Mouse (Mus musculus) kidney, adult 8-10 months (tissue): ENCODE results near the gene Fam89a.

Source experiments
- DNase-seq, 2 experiments: peaks; one replicate each; pipeline ENCODE4 v3.0.0; 2022

The Fam89a gene

DNA sequence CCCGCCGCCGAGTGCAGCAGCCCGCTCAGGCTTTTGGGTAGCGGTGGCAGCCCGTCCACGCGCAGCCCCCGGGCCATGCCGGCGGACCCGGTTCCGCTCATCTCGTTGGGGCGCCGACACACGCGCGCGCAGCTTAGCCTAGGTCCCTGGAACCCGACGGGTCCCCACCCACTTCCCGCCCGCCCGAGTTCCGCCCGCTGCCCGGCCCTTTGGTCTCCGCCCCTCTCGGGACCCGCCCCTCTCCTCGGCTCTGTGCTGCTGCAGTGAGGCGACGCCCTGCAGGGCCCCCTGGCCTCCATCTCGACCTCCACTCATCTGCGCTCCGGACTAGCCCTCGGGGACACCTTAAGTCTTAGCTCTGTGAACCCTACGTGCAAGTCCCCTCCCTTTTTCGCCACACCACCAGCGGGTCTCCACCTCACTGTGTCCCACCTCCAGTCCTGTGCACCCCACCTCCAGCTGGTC, at the start of gene Fam89a:
Gene Fam89a (minus strand): TSS at position 124 of the 465 bp plus-strand sequence.
- DNase-seq, result peak in 1 of 2 experiments; percentile 21

DNA sequence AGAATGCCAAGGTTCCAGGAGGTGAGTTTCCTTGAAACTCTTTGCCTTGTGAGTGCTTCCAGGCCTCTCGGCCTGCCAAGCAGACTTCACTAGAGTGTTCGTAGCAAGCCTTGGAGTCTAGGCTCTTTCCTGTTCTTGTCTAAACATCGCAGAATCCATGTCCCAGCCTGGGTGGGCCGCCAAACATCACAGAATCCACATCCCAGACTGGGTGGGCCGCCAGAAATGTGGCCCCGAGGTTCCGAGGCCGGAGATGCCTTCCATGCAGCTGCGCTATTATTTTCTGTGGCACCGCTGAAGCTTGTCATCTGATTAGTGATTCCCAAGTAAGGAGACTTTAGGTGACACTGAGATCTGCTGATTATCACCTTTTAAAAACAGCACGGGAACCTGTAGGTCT, 48.9 kb upstream of the Fam89a start:
- DNase-seq, result no peak

DNA sequence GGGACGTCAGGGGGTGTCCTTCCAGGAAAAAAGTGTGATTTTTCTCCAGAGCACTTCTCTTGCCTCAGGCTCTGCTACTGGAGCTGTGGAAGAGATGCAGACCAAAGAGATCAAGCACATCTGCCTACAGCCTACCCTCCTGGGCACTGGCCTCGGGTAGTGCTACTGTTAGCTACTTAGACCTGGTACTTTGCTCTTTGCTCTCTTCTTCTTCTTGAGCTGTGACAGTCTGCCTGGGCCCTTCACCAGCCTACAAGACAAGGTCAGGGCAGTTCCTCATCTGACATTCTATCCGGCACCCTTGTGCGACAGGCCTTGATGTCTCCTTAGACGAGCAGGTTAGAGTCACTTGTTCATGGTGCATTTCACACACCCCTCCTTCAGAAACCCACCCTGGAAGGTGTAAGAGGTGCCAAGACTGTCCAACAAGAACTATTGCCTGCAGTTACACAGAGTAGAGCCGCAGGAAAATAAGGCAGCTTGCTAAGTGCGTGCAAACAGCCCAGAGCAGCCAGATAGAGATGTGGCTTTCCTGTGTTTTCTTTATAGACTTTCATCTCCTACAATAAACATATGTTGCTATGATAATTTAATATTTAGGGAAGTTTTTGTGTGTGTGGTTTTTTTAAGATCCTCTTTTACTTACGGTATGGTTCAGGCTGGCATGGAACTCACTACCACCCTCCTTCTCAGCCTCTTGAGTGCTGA, 44.3 kb upstream of the Fam89a start:
- peak; percentile 28 to 34 for DNase-seq

DNA sequence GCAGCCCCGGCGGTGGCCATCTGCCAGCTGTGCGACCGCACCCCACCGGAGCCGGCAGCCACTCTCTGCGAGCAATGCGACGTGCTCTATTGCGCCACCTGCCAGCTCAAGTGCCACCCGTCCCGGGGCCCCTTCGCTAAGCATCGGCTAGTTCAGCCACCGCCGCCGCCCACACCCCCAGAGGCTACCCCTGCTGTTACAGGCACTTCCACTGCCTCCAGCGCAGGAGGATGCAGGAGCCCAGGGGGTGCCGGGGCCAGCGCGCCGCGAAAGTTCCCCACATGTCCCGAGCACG, 42.8 kb upstream of the Fam89a start:
- peak in 1 of 2 experiments; percentile 27 for DNase-seq

DNA sequence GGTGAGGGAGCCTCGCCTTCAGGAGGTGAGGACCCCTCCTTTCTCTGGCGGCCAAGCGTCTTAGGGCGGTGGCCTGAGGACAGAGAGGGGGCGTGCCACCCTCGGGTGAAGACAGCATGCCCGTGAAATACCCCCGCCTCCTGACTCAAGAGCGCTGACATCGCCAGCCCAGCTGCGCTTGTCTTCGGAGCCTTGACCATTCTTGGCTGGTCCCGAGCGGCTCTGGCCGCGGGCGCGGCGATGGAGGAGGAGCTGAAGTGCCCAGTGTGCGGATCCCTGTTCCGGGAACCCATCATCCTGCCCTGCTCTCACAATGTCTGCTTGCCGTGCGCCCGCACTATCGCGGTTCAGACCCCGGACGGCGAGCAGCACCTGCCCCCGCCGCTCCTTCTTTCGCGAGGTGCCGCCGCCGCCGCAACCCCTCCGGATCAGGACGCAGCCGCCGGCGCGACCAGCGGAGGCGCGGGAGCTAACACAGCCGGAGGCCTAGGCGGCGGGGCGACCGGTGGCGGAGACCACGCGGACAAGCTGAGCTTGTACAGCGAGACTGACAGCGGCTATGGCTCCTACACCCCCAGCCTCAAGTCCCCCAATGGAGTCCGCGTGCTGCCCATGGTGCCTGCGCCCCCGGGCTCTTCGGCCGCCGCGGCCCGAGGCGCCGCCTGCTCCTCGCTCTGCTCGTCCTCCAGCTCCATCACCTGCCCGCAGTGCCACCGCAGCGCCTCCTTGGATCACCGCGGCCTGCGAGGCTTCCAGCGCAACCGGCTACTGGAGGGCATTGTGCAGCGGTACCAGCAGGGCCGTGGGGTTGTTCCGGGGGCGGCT, 42.2 kb upstream of the Fam89a start:
- DNase-seq, result no peak

DNA sequence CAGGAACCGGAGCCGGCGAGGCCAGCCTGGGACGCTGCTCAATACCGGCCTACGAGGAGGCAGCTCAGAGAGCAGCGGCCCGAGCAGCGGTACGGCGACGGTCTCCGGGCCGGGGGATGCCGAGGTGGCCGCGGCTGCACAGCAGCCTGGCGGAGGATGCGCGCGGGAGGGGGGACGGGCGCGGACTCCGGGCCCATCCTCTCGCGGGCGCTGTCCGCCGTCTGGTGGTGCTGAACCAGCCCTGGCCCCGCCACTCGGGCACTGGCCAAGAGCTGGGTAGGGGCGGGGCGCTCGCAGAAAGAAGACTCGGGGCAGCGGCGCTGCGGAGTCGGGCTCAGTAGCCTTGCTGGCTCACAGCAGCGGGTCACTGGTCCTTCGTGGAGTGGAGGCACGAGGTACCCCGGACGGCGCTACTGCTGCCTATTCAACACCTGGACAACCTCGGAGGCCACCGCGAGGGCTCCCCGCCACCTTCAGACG, 41.6 kb upstream of the Fam89a start:
- peak; percentile 77 to 89 for DNase-seq

DNA sequence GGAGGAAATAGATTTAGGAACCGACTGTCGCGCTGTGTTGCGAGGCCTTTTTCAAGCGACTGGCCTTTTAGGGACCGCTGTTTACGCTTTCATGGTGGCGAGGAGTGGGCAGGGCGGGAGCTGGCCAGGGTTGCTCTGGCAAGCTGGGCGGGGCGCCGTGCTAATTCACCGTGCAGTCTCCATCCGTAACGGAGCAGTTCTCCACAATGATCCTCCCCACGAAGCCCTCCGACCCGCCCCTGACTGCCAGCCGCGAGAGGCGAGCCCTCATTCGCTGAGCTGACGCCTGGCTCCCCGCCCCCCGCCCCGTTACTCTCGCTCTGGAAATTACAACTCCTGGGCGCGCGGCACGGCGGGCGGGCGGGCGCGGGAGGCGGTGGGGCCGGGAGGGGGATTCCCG, 41.1 kb upstream of the Fam89a start, which contains the start of gene Trim67:
Gene Trim67 (plus strand): TSS at position 385 of the 400 bp plus-strand sequence.
- peak in 1 of 2 experiments; percentile 22 for DNase-seq

DNA sequence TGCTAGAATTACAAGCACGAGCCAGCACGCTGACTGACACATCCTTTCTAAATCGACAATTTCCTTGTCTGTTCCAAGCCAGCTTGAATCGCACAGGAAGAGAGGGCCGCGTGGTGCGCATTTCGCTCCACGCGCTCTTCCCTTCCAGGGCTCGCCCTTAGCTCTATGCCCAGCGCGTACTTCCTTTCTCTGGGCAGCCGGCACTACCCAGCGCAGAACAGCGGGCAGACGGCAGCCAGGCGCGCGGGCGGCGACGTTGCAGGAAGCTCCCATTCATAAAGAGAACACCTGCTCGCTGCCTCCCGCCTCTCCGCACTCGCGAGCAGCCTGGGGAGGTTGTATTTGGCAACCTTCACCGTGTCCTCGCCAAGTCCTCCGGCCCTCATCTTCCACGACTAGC, 40.6 kb upstream of the Fam89a start:
- no peak for DNase-seq

DNA sequence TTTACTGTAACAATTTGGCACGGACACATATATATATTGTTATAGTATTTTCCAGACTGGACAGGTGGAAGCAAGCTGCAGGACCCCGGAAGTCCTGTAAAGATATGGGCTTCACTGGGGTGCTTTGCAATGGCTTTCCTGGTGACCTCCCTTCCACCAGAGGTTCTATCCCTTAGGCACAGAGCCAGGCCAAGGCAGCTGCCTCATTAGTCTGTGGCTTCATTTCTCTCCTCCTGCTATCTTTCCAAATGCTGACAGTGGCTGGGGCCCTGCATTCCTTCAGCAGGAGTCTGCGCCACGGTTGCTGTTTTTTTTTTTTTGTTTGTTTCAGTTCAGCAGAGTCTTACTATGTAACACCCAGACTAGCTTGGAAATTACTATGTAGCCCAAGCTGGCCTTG, 40.1 kb upstream of the Fam89a start:
- DNase-seq, result no peak

DNA sequence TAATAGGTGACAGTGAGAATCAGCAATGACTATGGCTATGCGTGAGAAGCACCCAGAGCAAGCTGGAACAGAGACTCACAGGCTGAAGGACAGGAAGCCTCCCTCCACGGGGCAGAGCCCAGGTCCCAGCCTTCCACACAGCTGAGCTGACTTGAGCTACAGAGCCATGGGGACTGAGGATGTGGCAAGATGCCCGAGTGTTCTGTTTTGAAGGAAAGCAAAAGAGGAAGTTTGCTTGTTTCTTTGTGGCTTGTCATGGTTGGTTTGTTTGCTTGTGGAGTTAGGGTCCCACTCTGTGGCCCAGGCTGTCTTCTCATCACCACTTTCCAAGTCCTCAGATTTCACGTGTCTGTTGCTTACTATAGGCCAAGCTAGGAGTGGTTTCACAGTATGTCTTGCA, 39.0 kb upstream of the Fam89a start:
- DNase-seq, result no peak

DNA sequence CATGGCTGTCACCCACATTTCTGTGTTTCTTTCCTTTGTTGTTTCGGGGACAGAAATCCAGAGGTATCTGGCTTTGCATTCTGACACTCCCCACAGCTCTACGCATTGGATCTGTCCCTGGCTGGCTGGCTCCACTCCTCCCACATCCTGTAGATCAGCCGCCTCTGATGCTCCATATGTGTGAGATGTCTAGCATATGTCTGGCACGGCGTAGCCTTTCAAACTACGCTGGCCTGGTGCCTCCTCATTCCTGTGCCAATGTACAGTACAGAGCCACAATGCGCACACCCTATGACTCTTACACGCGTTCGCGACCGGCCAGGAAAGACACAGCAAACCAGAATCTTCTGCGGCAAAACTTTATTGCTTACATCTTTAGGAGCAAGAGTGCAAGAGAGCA, 33.0 kb upstream of the Fam89a start:
- no peak for DNase-seq

DNA sequence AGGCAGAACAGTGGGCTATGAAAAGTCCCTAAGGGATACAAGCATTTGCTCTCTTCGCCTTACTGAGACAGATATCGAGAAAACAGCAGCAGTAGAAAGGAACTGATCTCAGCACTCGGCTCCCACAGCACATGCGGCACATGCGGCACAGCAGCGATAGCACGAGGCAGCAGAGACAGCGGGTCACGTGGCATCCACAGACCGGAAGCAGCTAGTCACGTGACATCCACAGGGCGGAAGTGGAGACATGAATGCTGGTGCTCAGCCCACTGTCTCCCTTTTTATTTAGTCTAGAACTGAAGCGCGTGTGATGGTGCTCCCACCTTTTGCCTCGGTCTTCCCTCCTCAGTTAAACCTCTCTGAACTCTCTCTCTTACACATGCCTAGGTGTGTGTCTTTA, 31.6 kb upstream of the Fam89a start:
- no peak for DNase-seq

DNA sequence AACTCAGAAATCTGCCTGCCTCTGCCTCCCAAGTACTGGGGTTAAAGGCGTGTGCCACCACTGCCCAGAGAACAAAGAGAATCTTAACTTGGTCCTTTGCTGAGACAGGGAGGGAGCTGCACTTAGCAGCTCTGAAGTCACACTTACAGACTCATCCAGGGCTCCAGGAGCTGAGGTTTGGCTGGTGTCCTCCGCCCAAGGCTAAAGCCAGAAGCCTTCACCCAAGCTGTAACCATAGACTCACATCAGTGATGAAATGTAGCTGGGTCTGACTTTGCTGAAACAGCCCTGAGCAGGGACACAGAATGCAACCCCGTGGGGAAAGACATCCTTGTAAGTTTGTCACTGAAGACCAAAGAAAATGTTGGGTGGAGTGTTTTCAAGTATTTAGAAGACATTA, 30.8 kb upstream of the Fam89a start:
- no peak for DNase-seq

DNA sequence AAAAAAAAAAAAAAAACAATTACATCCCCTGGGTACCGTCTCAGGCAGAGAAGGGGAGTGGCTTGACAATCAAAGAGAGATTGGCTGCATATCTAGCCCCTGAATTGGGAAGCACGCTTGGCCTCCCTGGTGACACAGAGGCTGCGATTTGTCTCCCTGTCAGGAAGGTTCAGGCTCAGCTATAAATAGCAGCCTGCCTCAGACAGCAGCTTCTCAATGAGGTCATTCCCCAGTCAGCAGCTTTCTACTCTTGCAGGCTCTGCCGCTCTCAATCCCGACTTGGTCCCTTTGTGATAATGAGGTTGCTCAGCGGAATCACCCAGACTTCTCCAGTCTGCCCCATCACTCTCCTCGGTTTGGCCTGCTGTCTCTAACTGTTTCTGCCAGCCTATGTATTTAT, 28.6 kb upstream of the Fam89a start:
- DNase-seq, result no peak

DNA sequence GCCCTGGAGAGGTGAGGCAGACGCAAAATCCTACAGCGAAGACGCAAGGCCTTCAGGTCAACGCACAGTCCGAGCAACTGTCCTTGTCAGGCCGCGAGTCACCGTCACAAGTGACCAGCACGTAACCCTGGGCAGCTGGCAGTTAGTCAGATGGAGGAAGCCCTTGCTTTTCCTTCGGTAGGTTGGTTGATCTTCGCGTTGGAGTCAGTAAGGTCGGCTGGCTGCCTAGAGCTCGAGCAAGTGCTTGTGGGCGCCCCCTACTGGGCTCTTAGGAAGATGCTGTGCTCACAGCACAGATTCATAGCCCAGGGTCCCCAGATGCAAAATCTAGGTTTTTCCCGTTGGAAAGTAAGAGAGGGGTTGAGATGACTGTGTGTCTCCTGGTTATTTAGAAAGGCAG, 24.1 kb upstream of the Fam89a start:
- peak; percentile 49 to 77 for DNase-seq

DNA sequence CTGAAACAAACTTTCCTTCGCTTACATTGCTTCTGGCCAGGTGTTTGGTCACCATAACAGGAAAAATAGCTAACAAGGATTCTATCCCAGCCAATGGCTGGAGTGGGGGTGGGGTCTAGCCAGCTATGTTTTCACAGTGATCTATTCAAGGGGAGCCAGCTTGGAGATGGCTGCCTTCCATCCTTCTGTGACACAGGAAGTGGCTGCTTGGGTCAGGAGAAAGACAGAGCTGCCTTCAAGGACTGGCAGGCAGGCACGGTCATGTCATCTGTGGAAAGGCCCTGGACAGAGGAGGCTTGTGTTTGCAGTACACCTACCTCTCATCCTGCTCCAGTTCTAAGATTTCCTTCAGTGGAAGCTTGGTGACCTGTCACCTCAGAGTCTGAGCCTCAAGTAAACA, 20.8 kb upstream of the Fam89a start:
- DNase-seq, result no peak

DNA sequence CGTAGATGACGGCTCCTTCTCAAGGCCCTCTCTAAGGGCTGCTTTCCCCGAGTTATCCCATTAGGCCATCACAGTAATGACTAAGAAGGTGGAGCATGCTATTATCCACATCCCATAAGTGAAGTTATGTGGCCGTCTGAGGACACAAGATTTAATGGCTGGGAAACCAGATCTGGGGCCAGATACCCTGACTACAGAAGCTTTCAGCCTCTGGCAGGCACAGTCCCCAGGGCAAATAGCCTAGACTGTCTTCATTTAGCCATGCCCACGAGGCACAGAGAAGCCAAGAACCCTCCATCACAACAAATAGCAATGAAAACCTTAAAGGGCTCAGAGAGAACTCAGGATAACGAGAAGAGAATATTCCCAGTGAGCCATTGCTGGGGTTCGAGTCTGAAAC, 11.4 kb upstream of the Fam89a start:
- DNase-seq, result no peak

DNA sequence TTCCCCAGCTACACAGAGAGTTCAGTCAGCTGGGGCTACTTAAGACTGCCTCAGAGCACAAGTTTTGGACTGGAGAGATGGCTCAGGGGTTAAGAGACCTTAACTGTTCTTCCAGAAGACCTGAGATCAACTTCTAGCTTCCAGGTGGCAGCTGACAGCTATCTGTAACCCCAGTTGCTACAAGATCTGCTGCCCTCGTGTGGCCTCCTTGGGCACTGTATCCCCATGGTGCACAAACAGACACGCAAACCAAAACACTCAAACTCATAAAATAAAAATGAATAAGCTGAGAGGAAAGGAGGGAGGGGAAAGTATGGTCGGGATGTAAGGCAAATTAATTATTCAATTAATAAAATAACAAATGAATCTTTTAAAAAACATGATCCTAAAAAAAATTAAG, 6.9 kb upstream of the Fam89a start:
- DNase-seq, result peak in 1 of 2 experiments; percentile 48

DNA sequence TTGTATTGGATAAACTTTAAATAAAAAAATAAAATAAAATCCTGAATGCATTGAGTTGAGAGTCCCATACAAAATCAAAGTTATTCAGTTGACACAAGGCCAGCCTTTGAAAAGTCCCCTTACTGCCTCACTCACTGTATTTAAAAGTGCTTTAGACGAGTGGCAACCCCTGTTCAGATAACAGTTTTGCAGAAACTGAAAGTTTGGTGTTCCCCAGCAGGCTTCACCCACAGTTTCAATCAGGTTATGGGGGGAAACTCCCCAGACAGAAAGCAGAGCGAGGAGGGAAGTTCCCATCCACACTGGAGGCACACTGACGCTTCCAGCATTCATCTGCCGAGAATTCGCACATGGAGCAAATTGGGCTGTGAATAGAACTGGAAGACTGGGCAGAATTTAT, 5.0 kb upstream of the Fam89a start:
- no peak for DNase-seq

DNA sequence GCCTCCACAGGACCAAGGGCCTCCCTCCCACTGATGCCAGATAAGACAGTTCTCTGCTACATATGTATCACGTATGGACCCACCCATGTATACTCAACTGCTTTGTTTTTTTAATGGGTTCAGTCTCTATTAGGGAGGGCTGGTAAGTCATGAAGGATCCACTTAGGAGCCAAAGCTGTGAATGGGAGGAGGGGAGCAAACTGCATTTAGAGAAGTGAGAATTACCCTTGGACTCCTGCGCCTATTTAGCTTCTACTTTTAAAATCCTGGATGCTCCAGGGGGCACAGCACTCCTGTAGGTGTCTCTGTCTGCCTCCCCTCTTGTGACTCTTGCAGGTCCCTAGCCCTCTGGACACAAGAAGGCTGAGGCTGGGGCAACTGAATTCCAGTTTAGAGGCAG, 4.5 kb upstream of the Fam89a start:
- DNase-seq, result no peak

DNA sequence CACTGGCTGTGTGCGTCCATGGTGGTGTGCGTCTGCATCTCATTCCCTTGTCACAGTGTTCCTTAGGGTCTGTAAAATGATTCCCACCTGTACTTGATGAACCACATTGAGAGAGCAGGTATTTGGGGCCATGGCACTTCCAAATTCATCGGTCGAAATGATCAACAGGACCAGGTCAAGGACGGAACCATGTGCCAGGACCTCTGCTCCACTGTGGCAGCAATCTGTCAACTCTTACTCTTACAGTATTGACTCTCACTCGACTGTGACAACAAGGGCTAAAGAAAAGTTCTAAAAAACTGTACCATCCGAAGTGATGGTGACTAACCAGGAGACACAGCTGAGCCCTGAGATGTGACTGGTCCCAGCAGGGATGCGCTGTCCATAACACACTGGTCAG, 3.8 kb upstream of the Fam89a start:
- no peak for DNase-seq

DNA sequence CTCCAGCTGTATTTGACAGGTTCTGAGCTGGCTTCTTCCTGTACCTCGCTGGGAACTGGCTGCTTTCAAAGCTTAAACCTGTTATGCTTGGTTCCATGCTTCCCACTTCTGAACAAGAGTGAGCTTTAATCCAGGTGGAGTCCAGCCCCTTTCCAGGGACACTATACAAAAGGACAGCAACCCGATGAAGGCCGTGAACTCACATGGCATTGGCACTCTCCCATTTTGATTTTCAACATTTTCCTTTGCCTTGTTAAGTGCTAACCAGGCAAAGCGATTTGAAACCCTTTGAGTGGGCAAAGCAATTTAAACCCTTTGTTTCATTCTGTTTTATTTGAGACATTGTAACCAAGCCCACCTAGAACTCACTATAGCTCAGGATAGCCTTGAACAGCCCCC, 3.2 kb upstream of the Fam89a start:
- no peak for DNase-seq

DNA sequence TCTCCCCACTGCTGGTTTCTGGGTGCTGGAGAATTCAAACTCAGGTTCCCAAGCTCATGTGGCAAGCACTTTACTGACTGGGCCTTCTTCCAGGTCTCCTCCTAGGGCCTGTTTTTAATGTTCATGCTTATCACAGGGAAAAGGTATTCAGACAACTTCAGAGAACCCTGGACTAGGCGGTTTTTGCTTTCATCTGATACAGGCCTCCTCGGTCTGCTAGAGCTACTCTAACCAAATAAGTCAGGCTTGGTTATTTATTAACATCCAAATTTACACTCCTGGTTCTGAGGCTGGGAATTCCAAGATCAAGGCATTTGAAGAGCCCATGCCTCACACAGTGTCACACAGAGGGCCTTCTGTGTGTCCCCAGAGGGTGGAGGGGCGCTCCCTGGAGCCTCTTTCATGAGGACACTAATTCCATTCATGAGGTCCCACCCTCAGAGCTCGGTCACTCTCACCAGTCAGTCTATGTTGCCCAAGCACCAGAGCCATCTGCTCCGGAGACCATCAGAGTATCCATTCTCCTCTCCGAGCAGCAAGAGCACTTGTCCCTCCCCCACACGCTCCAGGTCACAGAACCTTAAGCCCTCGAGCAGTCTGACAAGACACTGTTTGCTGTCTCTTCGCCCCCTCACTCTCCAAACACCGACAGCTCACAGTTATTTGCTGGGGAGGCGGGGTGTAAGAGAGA, 2.6 kb upstream of the Fam89a start:
- peak in 1 of 2 experiments; percentile 43 for DNase-seq
